Mouse (Mus musculus) cerebral cortex, adult 2 months (tissue): ENCODE results near the gene Dnah6.

Experiments used
- WGBS: fragments of 180-500 bp; shearing (Covaris S2); methylation state at CpG from one replicate; pipeline ENCODE4 v1.1.7; 2018; 5-methylcytosine and 5-hydroxymethylcytosine counted together

Dnah6 gene

GRCm38 (mm10) chr6:73020061-73020460, 201.4 kb downstream of the Dnah6 start:
- 18% methylated on average over 3 of the region's 3 CpGs for WGBS

- 84% methylated on average over 10 of the region's 10 CpGs for WGBS
These were observed 202.6 kb downstream of the Dnah6 start for GRCm38 (mm10) chr6:73018725-73019280.

- WGBS = 63% methylated on average over 13 of the region's 13 CpGs
These were observed 206.9 kb downstream of the Dnah6 start for GRCm38 (mm10) chr6:73014317-73015160.

GRCm38 (mm10) chr6:73012931-73013330, 208.5 kb downstream of the Dnah6 start:
- 85% methylated on average over 8 of the region's 8 CpGs for WGBS

- WGBS = 36% methylated on average over 6 of the region's 6 CpGs
These were observed 209.6 kb downstream of the Dnah6 start for GRCm38 (mm10) chr6:73011827-73012226.

- WGBS = 47% methylated on average over 6 of the region's 6 CpGs
These were observed 211.4 kb downstream of the Dnah6 start for GRCm38 (mm10) chr6:73010073-73010472.

GRCm38 (mm10) chr6:73003601-73004000, 217.8 kb downstream of the Dnah6 start:
- WGBS = 95% methylated on average over 5 of the region's 5 CpGs

GRCm38 (mm10) chr6:73002391-73002790, 219.1 kb downstream of the Dnah6 start:
- 52% methylated on average over 1 of the region's 1 CpGs for WGBS

- 95% methylated on average over 1 of the region's 1 CpGs for WGBS
These were observed 222.6 kb downstream of the Dnah6 start for GRCm38 (mm10) chr6:72998809-72999208.

GRCm38 (mm10) chr6:72993688-72994082, 227.8 kb downstream of the Dnah6 start:
- 85% methylated on average over 5 of the region's 5 CpGs for WGBS

GRCm38 (mm10) chr6:72993054-72993687, 228.3 kb downstream of the Dnah6 start:
- WGBS = 90% methylated on average over 8 of the region's 8 CpGs

GRCm38 (mm10) chr6:72990206-72990605, 231.2 kb downstream of the Dnah6 start:
- 79% methylated on average over 5 of the region's 5 CpGs for WGBS

- 39% methylated on average over 7 of the region's 7 CpGs for WGBS
These were observed 232.3 kb downstream of the Dnah6 start for GRCm38 (mm10) chr6:72989028-72989736.

- WGBS = 55% methylated on average over 4 of the region's 4 CpGs
These were observed 238.9 kb downstream of the Dnah6 start for GRCm38 (mm10) chr6:72982506-72982905.

- WGBS = 50% methylated on average over 6 of the region's 6 CpGs
These were observed 239.6 kb downstream of the Dnah6 start for GRCm38 (mm10) chr6:72981851-72982250.

- WGBS = 24% methylated on average over 9 of the region's 9 CpGs
These were observed 240.3 kb downstream of the Dnah6 start for GRCm38 (mm10) chr6:72981124-72981651.

GRCm38 (mm10) chr6:72976866-72977265, 244.6 kb downstream of the Dnah6 start:
- 86% methylated on average over 2 of the region's 2 CpGs for WGBS

GRCm38 (mm10) chr6:72971074-72971473, 250.4 kb downstream of the Dnah6 start:
- WGBS = 85% methylated on average over 3 of the region's 3 CpGs

- 73% methylated on average over 3 of the region's 3 CpGs for WGBS
These were observed 251.7 kb downstream of the Dnah6 start for GRCm38 (mm10) chr6:72969787-72970186.
